ENCODE assay signal across 8 mouse cellular contexts in the genomic region with DNA sequence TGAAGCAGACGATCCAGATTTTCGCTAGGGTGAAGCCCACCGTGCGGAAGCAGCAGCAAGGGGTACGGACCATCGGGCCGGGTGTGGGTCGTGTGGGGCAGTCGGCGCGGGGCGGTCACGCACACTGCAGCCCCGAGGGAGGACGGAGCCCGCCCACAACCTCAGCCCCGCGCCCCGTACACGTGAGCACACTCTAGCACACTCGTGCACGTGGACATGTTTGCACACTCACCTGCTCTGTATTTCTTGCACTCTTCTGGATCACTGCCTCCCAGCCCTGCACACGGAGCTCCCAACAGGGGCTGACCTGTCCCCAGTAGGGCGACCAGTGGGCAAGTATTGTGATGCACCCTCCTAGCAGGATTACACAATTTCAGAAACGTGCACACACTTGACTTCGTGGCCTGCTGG. TPM values are rescaled to one million over a fixed set of nuclear protein-coding genes. Genes with fewer than 3 reads are reported as not detected.
DNase-seq lines count a peak whose midpoint lies in the region; ATAC-seq and TF ChIP-seq lines count a peak whose summit lies in the region.

No protein-coding gene starts in this region.

- no peak for TF ChIP-seq EP300 in heart, postnatal 0 days (IDR thresholded peaks at IDR 0.05; ENCODE audit: low read depth)

- no peak overlapping the region for H3K27ac ChIP-seq in heart, postnatal 0 days (ENCODE audit: low read depth)
- no peak overlapping the region for H3K27ac ChIP-seq in hindbrain, embryonic 12.5 days
- peak overlapping the region; percentile 73 for H3K27ac ChIP-seq in midbrain, embryonic 10.5 days (replicated peaks)

- H3K36me3 ChIP-seq in heart, postnatal 0 days (replicated peaks; ENCODE audit: control insufficient read depth, insufficient read depth, low read length): no peaks in the 10 kb centered on the region
- no peaks in the 10 kb centered on the region for H3K36me3 ChIP-seq in hindbrain, embryonic 12.5 days
- H3K36me3 ChIP-seq in midbrain, embryonic 10.5 days: no peaks in the 10 kb centered on the region

- no peaks in the 10 kb centered on the region for H3K9me3 ChIP-seq in heart, postnatal 0 days (replicated peaks; ENCODE audit: control insufficient read depth, low read length)
- no peaks in the 10 kb centered on the region for H3K9me3 ChIP-seq in hindbrain, embryonic 12.5 days (replicated peaks)
- no peaks in the 10 kb centered on the region for H3K9me3 ChIP-seq in midbrain, embryonic 10.5 days (replicated peaks)

- H3K4me1 ChIP-seq in heart, postnatal 0 days (ENCODE audit: control insufficient read depth, insufficient read depth): peaks cover 8% of the 10 kb centered on the region; the same call in 1 of the 2 replicates
- H3K4me1 ChIP-seq in hindbrain, embryonic 12.5 days: peaks cover 4% of the 10 kb centered on the region; the same call in 1 of the 2 replicates
- peaks cover 12% of the 10 kb centered on the region for H3K4me1 ChIP-seq in midbrain, embryonic 10.5 days

- no peak for TF ChIP-seq CTCF in heart, postnatal 0 days (IDR thresholded peaks at IDR 0.05; ENCODE audit: low read depth)

- intact Hi-C loops in heart, postnatal 25 days (cut with DNase I): no loop called here

- DNase-seq in heart, postnatal 0 days (ENCODE audit: low spot score): no peak
- DNase-seq in heart, postnatal 25 days (ENCODE audit: low spot score): no peak
- no peak for DNase-seq in midbrain, embryonic 10.5 days (ENCODE audit: low spot score)
- DNase-seq in right cerebral cortex, postnatal 25 days: no peak
- no peak for DNase-seq in cerebellum, postnatal 25 days
- DNase-seq in spleen, adult 12 weeks (ENCODE audit: low spot score): no peak

- peak overlapping the region; percentile 80 for H3K4me2 ChIP-seq in heart, postnatal 0 days (ENCODE audit: low read depth, low read length)
- H3K4me2 ChIP-seq in hindbrain, embryonic 12.5 days (replicated peaks): peak overlapping the region; percentile 91

- H3K27me3 ChIP-seq in heart, postnatal 0 days (ENCODE audit: control insufficient read depth, insufficient read depth, low read length): no peaks in the 10 kb centered on the region
- H3K27me3 ChIP-seq in hindbrain, embryonic 12.5 days: no peaks in the 10 kb centered on the region; the same call in 1 of the 2 replicates
- peaks cover 4% of the 10 kb centered on the region; the same call in 1 of the 2 replicates for H3K27me3 ChIP-seq in midbrain, embryonic 10.5 days (ENCODE audit: low read depth, poor library complexity, severe bottlenecking)

- peak; percentile 57 for ATAC-seq in heart, postnatal 0 days (ENCODE audit: insufficient read depth, low read depth)
- peak; percentile 55 for ATAC-seq in common myeloid progenitor, adult 5-6 weeks (replicated peaks; ENCODE audit: low read depth, poor library complexity, severe bottlenecking)
- peak; percentile 89 for ATAC-seq in hindbrain, embryonic 12.5 days (ENCODE audit: low FRiP score)

- 0 out of 2 replicates have a peak overlapping the region, but pooled peaks have one; percentile 18 for H3K9ac ChIP-seq in heart, postnatal 0 days (replicated peaks; ENCODE audit: low read depth, low read length)
- peak overlapping the region; percentile 64 for H3K9ac ChIP-seq in hindbrain, embryonic 12.5 days

- WGBS in heart, postnatal 0 days: 2% methylated on average over 25 of the region's 26 CpGs
- WGBS in hindbrain, embryonic 12.5 days: under 1% methylated on average over 26 of the region's 26 CpGs
- 1% methylated on average over 26 of the region's 26 CpGs for WGBS in midbrain, embryonic 10.5 days

- H3K4me3 ChIP-seq in heart, postnatal 0 days (ENCODE audit: low read depth, low read length): peak overlapping the region; percentile 43
- peak overlapping the region; percentile 62 for H3K4me3 ChIP-seq in hindbrain, embryonic 12.5 days
- H3K4me3 ChIP-seq in midbrain, embryonic 10.5 days: peak overlapping the region; percentile 70

RNA-seq across cellular contexts. Expression of a gene that starts 0.3 kb away (rescaled TPM):
- total RNA-seq in heart, postnatal 0 days (2014; rRNA removed; ENCODE audit: low replicate concordance): 3.2 and 40.5 TPM in 2 replicates
- polyA plus RNA-seq in heart, postnatal 0 days (2015; fragmentation: Nextera tagmentation; extraction: Ambion mirVana): 1.7 and 2.0 TPM in 2 replicates
- 1 to 10 TPM; 1.4 to 4.2 TPM for total RNA-seq in heart, postnatal 25 days (2021)
- total RNA-seq in common myeloid progenitor, adult 5-6 weeks (2017): not detected in 2 replicates
- 3.2 and 4.3 TPM in 2 replicates for polyA plus RNA-seq in hindbrain, embryonic 12.5 days (2016; fragmentation: Nextera tagmentation; extraction: Ambion mirVana)
- 1.6 and 2.3 TPM in 2 replicates for polyA plus RNA-seq in midbrain, embryonic 10.5 days (2016; fragmentation: Nextera tagmentation; extraction: Ambion mirVana)

RNA-seq across cellular contexts. Expression of a gene that starts 51.1 kb away (rescaled TPM):
- 10.5 and 14.5 TPM in 2 replicates for total RNA-seq in heart, postnatal 0 days (2014; rRNA removed; ENCODE audit: low replicate concordance)
- 1.6 and 2.4 TPM in 2 replicates for polyA plus RNA-seq in heart, postnatal 0 days (2015; fragmentation: Nextera tagmentation; extraction: Ambion mirVana)
- total RNA-seq in heart, postnatal 25 days (2021): 1 to 10 TPM; 8.8 to 9.7 TPM
- total RNA-seq in common myeloid progenitor, adult 5-6 weeks (2017): under 0.01 TPM in 1 of 2 replicates, not detected in the other
- 5.3 and 6.1 TPM in 2 replicates for polyA plus RNA-seq in hindbrain, embryonic 12.5 days (2016; fragmentation: Nextera tagmentation; extraction: Ambion mirVana)
- polyA plus RNA-seq in midbrain, embryonic 10.5 days (2016; fragmentation: Nextera tagmentation; extraction: Ambion mirVana): 0.94 and 1.2 TPM in 2 replicates
